Mouse (Mus musculus): ENCODE data around the gene Ranbp9. TPM values are rescaled to one million over a fixed set of nuclear protein-coding genes. Genes with fewer than 3 reads are reported as not detected.

Gene Ranbp9
- polyA plus RNA-seq, 1 experiment, result 32.7 TPM

DNA sequence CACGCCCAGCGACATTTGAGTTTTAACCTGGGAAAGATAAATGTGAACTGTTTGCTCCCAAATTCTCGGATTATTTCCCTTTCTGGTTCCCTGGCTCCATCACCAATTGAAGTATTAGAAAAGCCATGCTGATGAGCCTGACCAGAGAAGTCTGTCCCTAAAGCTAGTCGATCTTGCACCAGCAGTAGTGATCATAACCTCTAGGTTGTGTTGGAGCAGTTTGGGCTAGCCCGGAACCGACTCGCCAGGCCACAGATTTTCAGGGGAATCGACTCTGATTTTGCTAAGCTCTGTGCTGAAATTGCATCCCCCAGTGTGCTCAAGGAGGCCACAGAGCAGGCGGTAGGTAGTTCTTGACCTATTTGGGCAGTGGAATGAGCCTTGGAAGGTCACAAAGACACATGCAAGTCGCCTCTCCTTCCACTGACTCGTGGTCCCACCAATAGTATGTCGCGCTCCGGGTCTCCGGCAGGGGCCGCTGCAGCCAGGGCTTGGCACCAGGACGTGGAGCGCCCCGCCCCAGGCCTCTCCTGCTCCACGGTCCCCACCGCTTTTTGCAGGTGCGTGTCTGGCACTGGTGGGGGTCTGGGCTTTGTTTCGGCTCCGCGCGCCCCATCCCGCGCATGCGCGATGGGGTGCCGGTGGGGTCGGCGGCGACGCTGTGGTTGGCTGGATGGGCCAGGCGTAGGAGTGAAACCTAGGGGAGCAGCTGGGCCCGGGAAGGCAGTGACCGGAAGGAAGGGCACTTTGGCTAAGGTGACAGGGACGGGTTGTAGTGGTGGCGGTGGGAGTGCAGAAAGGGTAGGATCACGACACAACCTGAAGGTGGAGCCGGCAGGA lies 115.9 kb downstream of the Ranbp9 start, which contains the start of gene Sirt5:
Gene Sirt5 (plus strand): TSS at position 512 of the 840 bp plus-strand sequence.
- peak; percentile 84 for DNase-seq (ENCODE audit: low spot score)

GRCm38 (mm10) chr13:43362353-43362752 lies 118.7 kb downstream of the Ranbp9 start:
- no peak for DNase-seq (ENCODE audit: low spot score)

DNA sequence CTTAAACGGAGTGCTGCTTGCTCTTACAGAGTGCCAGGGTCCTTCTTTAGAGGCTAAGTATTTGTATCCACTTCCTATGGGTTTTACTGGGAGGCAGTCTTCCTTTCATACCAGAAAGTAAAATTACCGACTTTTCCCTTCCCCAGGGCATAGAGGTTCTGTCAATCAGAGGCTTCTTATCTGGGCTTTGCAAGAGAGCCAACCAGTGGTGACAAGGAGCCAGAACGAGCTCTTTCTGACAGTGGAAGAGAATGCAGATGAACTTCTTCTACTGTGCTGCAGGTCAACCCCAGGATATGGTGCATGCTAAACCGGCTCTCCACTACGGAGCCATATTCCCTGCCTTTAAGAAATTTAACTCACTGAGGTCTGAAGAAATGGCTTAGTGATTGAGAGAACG lies 120.5 kb downstream of the Ranbp9 start:
- no peak for DNase-seq (ENCODE audit: low spot score)

GRCm38 (mm10) chr13:43356346-43357125 lies 124.5 kb downstream of the Ranbp9 start:
- no peak for DNase-seq (ENCODE audit: low spot score)

DNA sequence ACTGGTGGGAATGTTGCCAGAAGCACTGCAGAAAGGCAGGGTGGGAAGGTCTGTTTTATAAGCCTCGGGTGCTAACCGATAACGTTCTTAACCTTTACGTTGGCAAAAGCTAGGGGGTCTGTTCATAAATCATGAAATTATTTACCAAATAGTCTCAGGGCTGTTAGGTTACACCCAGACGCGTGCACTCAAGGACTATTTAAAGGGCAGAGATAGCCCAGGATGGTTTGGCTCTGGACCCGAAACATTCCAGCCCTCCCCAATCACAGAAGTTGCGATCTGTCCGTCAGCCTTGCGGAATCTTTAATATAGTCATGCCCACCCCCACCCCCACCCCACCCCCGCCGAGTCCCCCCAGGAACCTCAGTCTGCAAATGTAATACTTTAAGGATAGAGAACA lies 126.7 kb downstream of the Ranbp9 start:
- no peak for DNase-seq (ENCODE audit: low spot score)

DNA sequence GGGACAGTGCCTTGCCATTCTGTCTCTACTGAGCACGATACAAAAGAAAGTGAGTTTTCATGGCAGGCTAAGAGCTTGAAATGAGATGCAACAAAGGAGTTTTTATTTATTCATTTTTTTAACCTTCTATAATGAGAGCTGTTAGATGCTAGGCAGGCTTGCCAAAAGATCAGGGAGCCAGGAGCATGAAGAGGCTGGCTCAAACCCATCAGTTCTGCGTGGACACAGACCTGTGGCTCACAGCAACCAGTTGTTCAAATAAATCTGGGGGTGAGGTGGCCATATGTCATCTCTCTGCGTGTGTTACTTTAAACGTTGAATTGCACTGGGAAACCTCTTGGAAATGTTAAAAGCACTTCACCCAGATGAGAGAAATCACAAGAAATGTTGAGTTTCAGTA lies 127.7 kb downstream of the Ranbp9 start:
- DNase-seq (ENCODE audit: low spot score), result no peak

Other genes starting within 250 kb of the Ranbp9 start
- 3.6 and 4.7 TPM in 2 replicates for gene Gfod1, start 177.1 kb downstream of the Ranbp9 start, polyA plus RNA-seq (2012; rRNA removed)
- 18.1 and 19.6 TPM in 2 replicates for gene Sirt5, start 115.8 kb downstream of the Ranbp9 start, polyA plus RNA-seq (2012; rRNA removed)
- gene Nol7, start 82.9 kb downstream of the Ranbp9 start, polyA plus RNA-seq (2012; rRNA removed), result 122 and 125 TPM in 2 replicates
- gene Mcur1, start 78.9 kb upstream of the Ranbp9 start, polyA plus RNA-seq (2012; rRNA removed), result 15.7 and 18.1 TPM in 2 replicates
- 0.60 and 0.83 TPM in 2 replicates for gene Rnf182, start 134.4 kb upstream of the Ranbp9 start, polyA plus RNA-seq (2012; rRNA removed)